Mouse (Mus musculus) c-Kit-positive CD71-positive TER-119-positive erythroid progenitor cells, embryonic 14.5 days (primary cell): ENCODE results near the gene Carm1.
"Not testable (repeated sequence)": the region's sequence is repeated elsewhere in the genome, so short reads cannot be mapped to it uniquely, and the experiment has no call there.

Source experiments
- DNase-seq: peaks from one replicate; pipeline ENCODE4 v3.0.0-alpha.2; 2013; ENCODE audit warnings: low spot score

Gene Carm1

DNA sequence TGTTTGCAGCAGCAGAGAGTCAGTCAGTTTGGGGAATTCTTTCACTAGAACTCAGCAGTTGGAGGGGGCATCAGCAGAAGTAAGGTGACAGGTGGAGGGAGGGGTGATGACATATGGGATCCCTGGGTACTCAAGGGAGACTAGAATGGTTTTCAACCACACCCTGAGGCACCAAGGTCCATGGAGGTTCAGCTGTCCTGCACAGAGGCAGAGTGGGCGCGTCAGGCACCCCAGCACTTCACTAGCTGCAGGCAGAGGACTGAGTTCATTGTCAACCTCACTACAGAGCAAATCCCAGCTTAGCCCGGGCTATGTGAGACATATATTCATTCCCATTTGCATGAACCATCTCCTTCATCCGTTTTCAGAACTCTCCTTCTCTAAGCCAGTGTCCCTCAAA, 9.7 kb upstream of the Carm1 start:
- DNase-seq, result no peak

DNA sequence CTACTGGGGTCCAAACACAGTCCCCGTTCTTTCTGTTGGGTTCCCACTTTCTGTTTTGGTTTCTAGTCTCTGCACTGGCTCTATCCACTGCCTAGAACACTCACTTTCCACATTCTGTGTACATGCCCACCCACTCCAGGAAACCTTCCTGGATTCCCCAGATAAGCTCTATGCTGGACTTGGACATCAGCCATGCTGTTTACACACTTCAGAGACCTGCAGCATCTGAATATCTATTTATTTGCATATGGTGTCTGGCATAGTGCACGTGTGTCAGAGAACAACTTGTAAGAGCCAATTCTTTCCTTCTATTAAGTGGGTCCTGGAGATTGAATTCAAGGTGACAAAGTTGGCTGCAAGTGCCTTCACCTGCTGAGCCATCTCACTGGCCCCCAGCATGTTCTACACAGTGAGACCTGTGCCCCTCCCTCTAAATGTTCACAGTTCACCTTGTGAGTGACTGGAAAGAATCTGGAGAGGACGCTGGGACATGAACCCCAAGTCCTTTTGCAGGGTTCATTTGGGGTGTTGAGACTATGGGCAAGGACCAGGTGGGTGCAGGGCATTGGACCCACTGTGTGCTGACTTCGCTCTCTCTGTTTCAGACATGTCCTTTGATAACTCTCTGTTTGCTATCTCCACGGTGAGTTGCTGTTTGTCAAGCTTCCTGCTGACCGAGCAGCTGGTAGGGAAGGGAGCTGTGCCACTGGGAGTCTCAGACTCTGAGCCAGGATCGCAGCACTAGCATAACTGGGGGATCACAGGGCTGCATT, 6.5 kb upstream of the Carm1 start:
- no peak for DNase-seq

DNA sequence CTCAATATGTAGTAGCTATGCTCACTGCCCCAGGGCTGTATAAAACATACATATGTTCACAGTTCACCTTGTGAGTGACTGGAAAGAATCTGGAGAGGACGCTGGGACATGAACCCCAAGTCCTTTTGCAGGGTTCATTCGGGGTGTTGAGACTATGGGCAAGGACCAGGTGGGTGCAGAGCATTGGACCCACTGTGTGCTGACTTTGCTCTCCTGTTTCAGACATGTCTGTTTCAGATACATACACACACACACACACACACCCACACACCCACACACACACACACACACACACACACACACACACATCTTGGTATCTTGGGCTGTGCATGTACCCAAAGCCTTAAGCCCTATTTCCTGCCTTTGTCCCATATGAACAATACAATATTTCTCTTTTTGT, 4.7 kb upstream of the Carm1 start:
- DNase-seq, result not testable (repeated sequence)

DNA sequence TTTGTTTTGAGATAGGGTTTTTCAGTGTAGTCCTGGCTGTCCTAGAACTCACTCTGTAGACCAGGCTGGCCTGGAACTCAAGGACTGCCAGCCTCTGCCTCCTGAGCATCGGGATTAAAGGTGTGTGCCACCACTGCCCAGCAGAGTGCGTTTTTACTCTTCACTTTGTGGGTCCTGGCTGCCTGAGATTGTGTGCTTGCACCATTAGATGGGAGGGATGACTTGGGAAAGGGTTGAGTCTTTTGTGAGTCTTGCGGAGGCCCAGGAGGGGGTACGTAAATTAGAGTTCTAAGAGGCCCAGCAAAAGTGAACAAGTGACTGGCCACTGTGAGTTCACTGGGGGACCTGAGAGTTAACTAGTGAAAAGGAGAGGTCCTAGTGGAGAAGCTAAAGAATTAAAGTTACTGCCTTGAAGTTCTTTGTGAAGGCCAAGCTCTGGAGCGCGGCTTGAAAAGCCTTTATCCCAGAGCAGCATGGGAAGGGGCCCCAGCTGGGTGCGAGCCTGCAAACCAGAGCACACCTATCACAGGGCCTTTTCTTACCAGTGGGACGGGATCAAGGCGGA, 1.3 kb upstream of the Carm1 start:
- no peak for DNase-seq

DNA sequence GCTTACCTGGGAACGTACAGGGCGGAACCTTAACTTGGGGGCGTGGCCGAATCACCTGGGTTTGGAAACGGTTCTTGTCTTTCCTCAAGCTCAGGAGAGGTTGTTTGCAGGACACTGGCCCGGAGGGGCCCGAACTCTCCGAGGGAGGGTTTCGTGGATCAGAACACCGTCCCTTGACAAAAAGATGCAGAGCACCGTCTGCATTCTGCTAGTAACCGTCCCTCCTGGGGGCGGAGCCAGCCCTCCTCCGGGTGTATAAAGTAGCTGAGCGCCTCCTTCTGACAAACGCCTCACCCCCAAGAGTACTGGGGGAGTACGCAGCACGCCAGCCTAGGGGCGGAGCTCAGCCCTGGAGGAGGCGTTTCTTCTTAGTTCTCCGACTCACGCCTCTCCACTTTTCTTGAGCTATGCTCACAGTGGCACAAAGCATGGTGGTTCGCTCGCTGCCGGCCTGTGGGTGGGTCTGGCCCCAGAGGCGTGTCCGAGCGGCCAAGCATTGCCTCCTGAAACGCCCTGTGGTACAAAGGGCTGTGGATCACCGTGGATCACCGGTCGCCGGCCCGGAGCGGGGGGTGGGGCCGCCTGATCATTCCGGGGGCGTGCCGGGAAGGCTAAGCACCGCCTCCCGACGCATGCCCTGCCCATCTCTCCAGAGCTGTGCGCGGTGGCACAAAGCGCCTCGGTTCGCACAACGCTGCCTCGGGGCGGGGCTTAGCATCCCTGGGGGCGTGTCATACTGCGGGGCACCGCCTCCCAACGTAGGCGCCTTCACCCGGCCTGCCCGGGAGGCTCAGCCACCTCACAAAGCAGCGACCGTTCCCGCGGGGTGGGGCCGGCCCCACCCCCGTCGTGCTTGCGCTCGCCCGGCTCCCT, 542 bp upstream of the Carm1 start:
- DNase-seq, result peak; percentile 97

DNA sequence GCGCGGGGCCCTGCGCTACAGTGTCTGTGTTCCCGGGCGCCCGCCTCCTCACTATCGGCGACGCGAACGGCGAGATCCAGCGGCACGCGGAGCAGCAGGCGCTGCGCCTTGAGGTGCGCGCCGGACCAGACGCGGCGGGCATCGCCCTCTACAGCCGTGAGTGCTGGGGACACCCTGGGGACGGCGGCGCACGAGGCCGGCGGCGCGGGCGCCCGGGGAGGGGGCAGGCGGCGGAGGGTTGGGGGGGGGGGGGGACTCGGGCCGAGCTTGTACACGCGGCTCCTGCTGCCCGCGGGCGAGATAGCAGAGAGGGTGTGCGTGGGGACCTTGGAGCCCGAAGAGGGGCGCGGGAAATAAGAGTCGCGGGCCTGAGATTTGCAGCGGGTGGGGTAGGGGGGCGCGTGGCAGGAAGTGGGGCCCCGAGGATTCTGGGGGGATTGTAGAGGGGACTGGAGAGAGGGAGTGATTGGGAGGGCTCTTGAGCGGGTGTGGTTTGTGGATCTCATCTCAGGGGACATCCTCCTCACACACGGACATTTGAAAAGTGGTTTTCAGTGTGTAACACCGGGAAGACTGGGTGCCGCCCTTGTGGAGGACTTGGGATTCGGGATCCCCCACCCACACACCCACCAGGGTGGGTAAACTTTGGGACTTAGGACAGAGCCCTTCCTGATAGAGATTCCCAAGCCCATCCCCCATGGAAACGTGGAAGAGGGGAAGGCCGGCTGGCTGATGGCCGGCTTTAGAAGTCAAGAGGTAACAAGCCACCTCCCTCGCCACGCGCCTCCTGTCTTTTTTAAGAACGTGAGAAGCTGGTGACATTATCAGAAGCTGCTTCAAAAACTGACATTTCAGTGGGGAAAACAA, 614 bp downstream of the Carm1 start:
- peak; percentile 47 for DNase-seq

DNA sequence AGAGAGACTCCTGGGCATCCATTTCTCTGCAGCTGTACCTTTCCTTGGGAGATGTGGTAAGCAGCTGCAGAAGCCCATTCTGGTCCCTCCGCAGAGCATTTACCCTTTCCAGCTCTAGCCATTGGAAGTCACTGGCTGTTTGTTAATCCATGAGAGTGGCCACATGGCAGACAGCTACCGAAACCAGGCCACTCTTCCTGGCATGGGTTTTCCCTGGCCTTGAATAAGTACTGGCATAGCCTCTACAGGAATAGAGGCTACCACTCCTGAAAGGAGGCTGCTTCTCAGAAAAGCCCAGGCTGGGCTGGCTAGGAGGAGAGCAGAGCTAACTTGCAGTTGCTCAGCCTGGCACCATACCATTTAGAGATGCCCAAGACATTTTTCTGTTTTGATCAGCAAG, 4.4 kb downstream of the Carm1 start:
- no peak for DNase-seq

DNA sequence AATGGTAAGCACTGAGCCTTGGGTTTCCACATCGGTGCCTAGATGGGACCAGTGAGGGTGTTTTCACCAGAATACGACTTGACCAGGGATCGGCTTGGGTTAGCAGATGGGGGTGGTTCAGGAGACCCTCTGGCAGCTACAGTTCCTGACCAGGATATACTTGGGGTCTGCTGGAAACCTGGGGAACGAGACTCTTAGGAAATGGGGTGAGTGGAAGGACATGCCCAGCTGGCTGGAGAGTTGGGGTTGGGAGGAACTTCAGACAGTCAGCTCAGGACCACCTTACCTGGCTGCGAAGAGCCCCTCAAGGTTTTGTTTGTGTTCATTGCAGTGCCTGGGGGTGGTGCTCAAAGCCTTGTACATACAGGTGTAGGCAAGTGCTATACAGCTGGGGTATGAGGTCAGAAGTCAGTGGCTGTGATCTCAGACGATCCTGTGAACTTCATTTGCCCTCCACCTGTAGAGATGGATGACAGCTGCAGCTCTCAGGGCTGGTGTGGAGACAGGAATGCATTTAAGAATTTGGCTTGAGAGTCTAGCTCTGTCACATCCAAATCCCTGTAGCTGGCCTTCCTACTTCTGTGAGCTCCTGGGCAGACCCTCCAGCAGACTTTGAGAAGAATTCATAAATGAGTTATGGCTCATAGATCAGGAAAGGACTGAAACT, 7.0 kb downstream of the Carm1 start:
- DNase-seq, result no peak

DNA sequence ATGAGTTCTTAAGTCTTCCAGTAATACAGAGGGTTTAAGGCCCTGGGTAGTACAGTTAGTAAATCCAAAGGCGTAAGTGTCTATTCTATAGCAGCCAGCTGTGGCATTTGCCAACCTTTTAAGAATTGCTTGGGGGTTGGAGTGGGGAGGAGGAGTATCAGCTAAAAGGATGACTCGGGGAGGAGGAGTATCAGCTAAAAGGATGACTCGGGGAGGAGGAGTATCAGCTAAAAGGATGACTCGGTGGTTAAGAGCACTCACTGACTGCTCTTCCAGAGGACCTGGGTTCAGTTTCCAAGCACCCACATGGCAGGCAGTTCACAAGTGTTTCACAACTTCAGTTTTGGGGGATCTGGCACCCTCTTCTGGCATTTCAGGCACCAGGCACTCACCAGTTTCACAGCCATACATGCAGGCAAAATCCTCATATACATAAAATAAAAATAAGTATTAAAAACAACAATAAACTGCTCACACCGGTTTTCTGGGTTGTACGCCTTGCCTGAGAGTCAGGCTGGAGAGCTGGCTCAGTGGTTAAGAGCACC, 8.6 kb downstream of the Carm1 start:
- no peak for DNase-seq

DNA sequence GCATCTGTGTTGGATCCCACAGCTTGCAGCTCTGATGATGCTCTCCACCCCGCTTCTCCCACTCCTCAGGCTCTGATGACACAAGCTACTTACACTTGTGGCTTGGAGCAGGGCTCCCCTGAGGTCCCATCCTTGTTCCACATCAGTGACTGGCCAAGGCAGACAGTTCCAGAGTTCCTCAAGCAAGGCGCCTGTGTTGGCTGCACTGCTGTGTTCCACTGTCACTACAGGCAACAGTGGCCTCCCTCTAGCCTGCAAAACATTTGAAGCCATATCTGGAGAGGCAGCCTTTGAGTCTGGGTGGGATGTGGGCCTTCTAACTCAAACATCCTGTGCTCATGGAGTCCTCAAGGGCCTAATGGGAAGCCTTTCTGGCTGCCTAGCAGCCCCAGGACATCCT, 10.3 kb downstream of the Carm1 start:
- no peak for DNase-seq

DNA sequence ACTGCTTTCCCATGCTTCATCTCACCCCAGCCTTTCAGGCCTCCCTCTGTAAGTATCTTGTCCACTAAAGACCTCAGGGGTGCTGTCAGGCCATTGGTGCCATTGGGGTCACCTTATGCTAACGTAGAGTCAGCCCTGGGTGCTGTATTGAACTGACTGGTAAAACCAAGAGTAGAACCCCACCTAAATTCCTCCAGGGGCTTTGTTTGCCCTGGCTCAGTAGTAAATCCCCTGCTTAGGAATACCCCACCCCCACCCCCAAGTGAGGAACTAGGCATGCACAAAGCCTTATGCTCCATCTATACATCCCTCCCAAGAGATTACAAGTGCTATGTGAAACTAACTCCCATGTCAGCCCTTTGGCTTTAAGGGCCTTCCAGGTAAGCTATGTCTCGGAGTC, 10.9 kb downstream of the Carm1 start:
- DNase-seq, result no peak

DNA sequence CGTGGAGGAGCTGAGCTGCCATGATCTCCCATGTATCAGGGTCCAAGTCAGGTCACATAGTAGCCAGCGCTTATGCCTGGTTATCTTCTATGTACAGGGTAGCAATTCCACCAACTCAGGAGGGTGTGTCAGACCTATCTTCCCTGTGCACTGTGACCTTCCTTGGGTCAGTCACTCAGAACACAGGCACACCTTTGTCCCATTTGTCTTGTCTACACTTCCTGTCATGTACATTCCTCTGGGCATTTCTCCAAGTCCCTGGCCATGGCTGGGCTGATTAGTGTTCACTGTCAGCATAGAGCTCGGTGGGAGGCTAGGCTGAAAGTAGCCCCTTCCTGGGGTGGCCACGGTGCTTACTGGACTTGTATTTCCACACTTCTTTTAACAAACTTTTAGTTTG, 11.7 kb downstream of the Carm1 start:
- peak; percentile 88 for DNase-seq

DNA sequence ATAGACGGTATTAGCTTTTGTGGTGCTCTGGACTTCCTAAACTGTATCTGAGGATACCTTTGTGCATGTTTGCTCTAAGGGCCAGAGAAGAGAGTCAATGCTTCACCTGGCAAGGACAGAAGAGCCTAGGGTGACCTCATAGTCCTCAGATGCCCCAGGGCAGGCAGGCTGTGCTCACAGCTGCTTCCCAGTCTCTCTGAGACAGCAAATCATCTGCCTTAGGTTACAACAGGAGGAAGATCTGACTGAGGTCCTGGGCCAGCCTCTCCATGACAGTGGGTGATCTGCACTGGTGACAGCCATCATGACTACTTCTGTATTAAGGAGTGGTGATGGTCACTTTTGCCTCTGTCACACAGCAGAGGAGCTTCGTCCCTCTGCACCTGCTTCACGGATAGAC, 12.5 kb downstream of the Carm1 start:
- no peak for DNase-seq

DNA sequence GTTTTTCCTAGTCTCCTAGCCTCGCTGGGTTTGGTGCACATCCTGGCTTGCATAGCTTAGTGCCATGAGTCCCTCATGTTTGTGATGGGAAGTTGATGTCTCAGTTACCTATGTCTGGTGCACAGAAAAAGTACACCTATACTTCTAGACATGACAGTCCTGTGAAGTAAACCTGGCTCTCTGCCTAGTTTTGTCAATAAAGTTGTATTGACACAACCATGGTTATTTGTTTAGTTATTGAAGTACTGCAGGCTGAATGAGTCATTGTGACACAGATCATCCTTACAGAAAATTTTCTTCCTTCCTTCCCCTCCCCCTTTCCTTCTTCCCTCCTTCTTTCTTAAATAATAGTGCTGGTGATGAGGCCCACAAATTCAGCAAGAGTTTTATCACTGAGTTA, 17.7 kb downstream of the Carm1 start:
- DNase-seq, result no peak

DNA sequence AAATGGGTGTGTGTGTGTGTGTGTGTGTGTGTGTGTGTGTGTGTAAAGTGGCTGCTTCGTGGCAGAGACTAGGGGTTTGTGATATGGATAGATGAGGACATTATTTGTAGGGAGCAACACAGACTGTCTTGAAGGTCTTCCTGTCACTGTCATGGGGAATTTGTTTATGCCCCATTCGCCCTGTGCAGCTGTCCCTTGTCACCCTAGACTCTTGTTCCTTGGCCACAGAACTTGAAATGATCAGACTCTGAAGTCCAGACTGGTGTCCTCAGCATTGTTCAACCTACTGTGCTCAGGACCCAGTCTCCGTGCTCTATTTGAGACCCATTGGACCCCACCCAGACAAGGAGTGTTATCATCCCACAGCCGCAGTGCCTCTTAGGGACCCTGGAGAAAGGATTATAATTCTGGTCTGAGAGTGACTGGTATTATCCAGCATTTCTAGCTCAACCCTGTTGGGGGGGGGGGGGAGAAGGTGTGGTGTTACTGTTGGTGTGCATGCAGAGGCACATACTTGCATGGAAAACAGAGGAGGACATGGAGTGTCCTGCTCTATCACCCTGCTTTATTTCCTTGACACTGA, 18.4 kb downstream of the Carm1 start:
- DNase-seq, result no peak

DNA sequence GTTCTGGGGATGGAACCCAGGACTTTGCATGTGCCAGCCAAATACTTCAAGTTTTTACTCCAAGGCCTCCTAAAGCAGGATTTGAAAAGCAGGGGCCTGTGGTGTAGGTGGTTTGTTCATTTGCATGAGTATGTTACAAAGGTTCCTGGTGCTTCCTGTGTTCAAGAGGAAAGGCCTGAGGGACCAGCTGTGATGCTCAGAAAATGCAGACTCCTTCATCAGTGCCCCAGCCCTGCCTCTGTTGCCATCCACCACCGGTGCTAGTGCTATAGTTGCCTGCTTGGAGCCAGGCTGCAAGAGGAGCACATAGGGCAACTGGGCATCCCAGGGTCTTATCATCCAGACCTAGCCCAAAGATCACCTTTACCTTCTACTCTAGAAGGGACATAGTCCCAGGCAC, 19.8 kb downstream of the Carm1 start:
- DNase-seq, result no peak

DNA sequence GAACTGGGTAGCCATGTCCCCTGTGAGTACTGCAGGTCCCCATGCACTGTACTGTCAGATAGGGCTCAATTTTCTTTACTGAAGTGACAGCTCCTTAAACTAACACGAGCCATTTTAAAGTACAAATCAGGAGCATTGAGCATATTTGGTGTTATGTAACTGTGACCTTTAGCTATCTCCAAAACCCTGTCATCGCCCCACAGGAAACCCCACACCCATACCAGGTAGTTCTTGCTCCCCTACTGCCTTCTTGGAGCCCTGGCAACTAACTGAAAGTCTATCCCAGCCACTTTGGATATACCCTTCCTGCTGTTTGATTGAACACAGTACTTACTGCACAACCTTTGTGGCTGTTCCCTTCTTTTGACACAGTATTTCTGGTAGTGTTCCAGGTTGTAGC, 20.4 kb downstream of the Carm1 start:
- DNase-seq, result no peak

DNA sequence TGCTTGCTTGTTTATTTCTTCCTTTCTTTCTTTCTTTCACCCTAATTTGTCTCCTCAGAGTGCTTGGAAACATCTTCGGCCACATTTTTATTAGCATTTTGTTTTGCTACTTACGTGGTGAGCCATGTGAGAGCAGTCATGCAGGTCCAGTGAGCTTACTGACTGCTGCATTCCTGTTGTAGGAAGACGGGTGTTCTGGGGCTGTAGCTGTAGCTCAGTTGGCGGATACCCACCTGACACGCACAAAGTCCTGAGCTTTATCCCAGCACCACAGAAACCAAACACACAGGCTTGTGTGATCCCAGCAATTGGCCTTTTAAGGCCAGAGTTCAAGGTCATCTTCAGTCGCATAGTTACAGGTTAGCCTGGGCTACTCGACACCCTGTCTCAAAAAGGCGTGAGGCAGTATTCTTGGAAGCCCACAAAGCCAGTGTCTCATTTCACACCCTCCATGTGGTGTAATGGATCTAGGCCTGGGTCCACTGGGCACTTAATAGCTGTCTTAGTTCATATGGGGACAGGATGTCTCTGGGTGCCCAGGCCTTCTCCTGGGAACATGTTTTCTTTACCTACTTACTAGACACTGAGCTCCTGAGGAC, 22.1 kb downstream of the Carm1 start:
- no peak for DNase-seq

DNA sequence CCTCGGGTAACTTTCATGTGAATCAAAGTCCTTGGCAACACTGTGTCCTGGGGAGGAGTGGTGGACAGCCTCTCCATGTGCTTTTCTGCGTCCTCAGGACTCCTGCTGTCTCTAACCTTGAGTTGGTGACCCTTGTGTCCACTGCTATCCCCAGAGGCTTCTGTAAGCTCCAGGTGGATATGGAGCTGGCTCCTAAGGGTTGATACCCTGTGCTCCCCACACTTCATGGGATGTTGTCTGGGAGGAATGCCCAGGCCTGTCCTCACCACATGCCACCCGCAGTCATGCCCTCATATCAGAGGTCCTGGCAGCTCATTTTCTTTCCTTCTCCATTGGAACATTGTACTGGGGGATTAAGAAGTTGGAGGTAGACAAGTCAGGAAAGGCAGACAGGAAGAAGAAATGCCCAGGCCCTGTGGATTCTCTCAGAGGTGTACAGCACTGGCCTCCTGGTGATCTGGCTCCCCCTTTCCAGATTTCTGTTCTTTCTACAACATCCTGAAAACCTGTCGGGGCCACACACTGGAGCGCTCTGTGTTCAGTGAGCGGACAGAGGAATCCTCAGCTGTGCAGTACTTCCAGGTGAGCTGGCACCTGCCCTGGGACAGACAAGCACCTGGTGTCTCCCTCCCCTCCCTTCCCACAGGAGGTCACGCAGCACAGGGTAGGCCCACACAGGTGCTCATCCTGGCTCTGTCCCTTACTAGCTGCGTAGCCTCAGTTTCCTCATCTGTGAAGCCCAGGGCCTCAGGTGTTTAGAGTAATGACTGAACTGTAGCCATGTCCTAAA, 27.5 kb downstream of the Carm1 start:
- no peak for DNase-seq

DNA sequence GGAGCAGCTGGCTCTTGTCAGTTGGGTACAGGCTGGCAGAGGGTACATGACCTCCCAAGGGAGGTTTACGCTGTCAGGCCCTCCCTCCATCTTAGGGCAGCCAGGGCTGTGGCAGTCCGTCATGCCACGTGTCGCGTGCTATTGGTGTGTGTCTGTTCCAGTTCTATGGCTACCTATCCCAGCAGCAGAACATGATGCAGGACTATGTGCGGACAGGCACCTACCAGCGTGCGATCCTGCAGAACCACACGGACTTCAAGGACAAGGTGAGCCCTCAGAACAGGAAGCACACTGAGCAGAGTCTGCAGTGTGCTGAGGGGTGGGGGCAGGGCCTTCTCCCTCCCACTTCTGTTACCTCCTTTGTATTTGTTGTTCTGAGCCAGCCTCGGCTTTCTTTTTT, 28.6 kb downstream of the Carm1 start:
- no peak for DNase-seq
